Mouse (Mus musculus) kidney, embryonic 14.5 days (tissue): ENCODE data around the gene Gxylt2. TPM values are rescaled to one million over a fixed set of nuclear protein-coding genes. Genes with fewer than 3 reads are reported as not detected.

ENCODE experiments used
- ATAC-seq: fragments of 200-750 bp; cut with Nextera tagmentation; 2 replicates; pipeline ENCODE4 v1.8.0; 2017; ENCODE audit warnings: moderate number of reproducible peaks, mild to moderate bottlenecking, moderate TSS enrichment, moderate library complexity; ENCODE audit not compliant: low FRiP score, low TSS enrichment
- H3K27ac ChIP-seq: fragments of 300-500 bp; sonication (generic); 2 replicates; pipeline ENCODE4 v1.5.1; 2014; ENCODE audit warnings: low read depth, mild to moderate bottlenecking, low read length, moderate library complexity, mixed read lengths
- H3K27me3 ChIP-seq: fragments of 300-500 bp; sonication (generic); 2 replicates; pipeline ENCODE4 v1.6.1; 2014; ENCODE audit warnings: mild to moderate bottlenecking, low read length; ENCODE audit not compliant: control insufficient read depth, insufficient read depth
- H3K36me3 ChIP-seq: fragments of 300-500 bp; sonication (generic); 2 replicates; pipeline ENCODE4 v1.6.1; 2014; ENCODE audit warnings: low read length, mixed read lengths; ENCODE audit not compliant: control insufficient read depth, insufficient read depth
- H3K4me1 ChIP-seq: fragments of 300-500 bp; sonication (generic); 2 replicates; pipeline ENCODE4 v1.6.1; 2014; ENCODE audit warnings: low read length, mixed read lengths; ENCODE audit not compliant: control insufficient read depth, insufficient read depth
- H3K4me2 ChIP-seq: fragments of 300-500 bp; sonication (generic); replicated peaks from 2 replicates; pipeline ENCODE4 v1.6.1; 2014; ENCODE audit warnings: low read depth, mild to moderate bottlenecking, low read length
- H3K4me3 ChIP-seq: fragments of 300-500 bp; sonication (generic); 2 replicates; pipeline ENCODE4 v1.5.1; 2014; ENCODE audit warnings: mild to moderate bottlenecking, low read length
- H3K9ac ChIP-seq: fragments of 300-500 bp; sonication (generic); 2 replicates; pipeline ENCODE4 v1.6.1; 2014; ENCODE audit warnings: low read depth, mild to moderate bottlenecking, low read length, moderate library complexity
- H3K9me3 ChIP-seq: fragments of 300-500 bp; sonication (generic); 2 replicates; pipeline ENCODE4 v1.6.1; 2016; ENCODE audit warnings: low read length; ENCODE audit not compliant: control insufficient read depth
- WGBS: fragments of 180-500 bp; shearing (Covaris S2); extraction: QIAGEN DNeasy Blood & Tissue Kit; methylation state at CpG from one replicate; pipeline ENCODE4 v1.1.7; 2014; 5-methylcytosine and 5-hydroxymethylcytosine counted together
- polyA plus RNA-seq: library from polyadenylated mRNA; unstranded; fragments of >200 nt; fragmentation: Nextera tagmentation; extraction: Ambion mirVana; gene quantifications from 2 replicates; pipeline ENCODE4 v1.2.1, GENCODE M21; 2014

Gxylt2 gene
- polyA plus RNA-seq, 1 experiment from 2014 or later, result 12.4 TPM

GRCm38 (mm10) chr6:100676461-100676860 is 28.1 kb upstream of the Gxylt2 start:
- Histone ChIP-seq H3K4me2 (no peak overlapping the region), H3K36me3 (no peaks in the 10 kb centered on the region), H3K27ac (no peak overlapping the region), H3K4me1 (peaks cover 1% of the 10 kb centered on the region; the same call in 1 of the 2 replicates), H3K27me3 (no peaks in the 10 kb centered on the region), H3K9me3 (no peaks in the 10 kb centered on the region), H3K9ac (no peak overlapping the region), H3K4me3 (no peak overlapping the region)
- no peak for ATAC-seq
- 92% methylated on average over 6 of the region's 7 CpGs for WGBS

GRCm38 (mm10) chr6:100678636-100679035 is 25.9 kb upstream of the Gxylt2 start:
- Histone ChIP-seq H3K4me3 (no peak overlapping the region), H3K4me1 (no peaks in the 10 kb centered on the region), H3K36me3 (no peaks in the 10 kb centered on the region), H3K9me3 (no peaks in the 10 kb centered on the region), H3K9ac (no peak overlapping the region), H3K4me2 (no peak overlapping the region), H3K27me3 (no peaks in the 10 kb centered on the region), H3K27ac (no peak overlapping the region)
- 86% methylated on average over 2 of the region's 2 CpGs for WGBS
- ATAC-seq, result no peak

GRCm38 (mm10) chr6:100686341-100686740 is 18.2 kb upstream of the Gxylt2 start:
- ATAC-seq, result no peak
- 75% methylated on average over 2 of the region's 2 CpGs for WGBS

GRCm38 (mm10) chr6:100699986-100700385 is 4.5 kb upstream of the Gxylt2 start:
- Histone ChIP-seq H3K36me3 (no peaks in the 10 kb centered on the region), H3K4me2 (no peak overlapping the region), H3K9ac (no peak overlapping the region), H3K4me1 (peaks cover 4% of the 10 kb centered on the region; the same call in 1 of the 2 replicates), H3K27ac (no peak overlapping the region), H3K27me3 (no peaks in the 10 kb centered on the region), H3K4me3 (no peak overlapping the region), H3K9me3 (no peaks in the 10 kb centered on the region)
- no peak for ATAC-seq
- WGBS, result 76% methylated on average over 5 of the region's 5 CpGs

More at GRCm38 (mm10) chr6:100686341-100686740, 18.2 kb upstream of the Gxylt2 start:
- Histone ChIP-seq H3K4me3 (no peak overlapping the region), H3K9me3 (no peaks in the 10 kb centered on the region), H3K4me2 (no peak overlapping the region), H3K27me3 (no peaks in the 10 kb centered on the region; the same call in 1 of the 2 replicates), H3K9ac (no peak overlapping the region), H3K4me1 (no peaks in the 10 kb centered on the region), H3K27ac (no peak overlapping the region), H3K36me3 (no peaks in the 10 kb centered on the region)

- Histone ChIP-seq H3K27ac (no peak overlapping the region), H3K9me3 (no peaks in the 10 kb centered on the region), H3K27me3 (no peaks in the 10 kb centered on the region), H3K4me1 (peaks cover 4% of the 10 kb centered on the region; the same call in 1 of the 2 replicates), H3K4me3 (no peak overlapping the region), H3K36me3 (no peaks in the 10 kb centered on the region), H3K4me2 (no peak overlapping the region), H3K9ac (no peak overlapping the region)
- WGBS, result 79% methylated on average over 5 of the region's 5 CpGs
- no peak for ATAC-seq
Measured at GRCm38 (mm10) chr6:100700774-100701173, 3.8 kb upstream of the Gxylt2 start.

- Histone ChIP-seq H3K36me3 (no peaks in the 10 kb centered on the region), H3K4me3 (peak overlapping the region; percentile 67), H3K9ac (peak overlapping the region; percentile 79; the same call in 1 of the 2 replicates), H3K4me2 (peak overlapping the region; percentile 81), H3K27ac (no peak overlapping the region), H3K27me3 (no peaks in the 10 kb centered on the region), H3K9me3 (no peaks in the 10 kb centered on the region), H3K4me1 (peaks cover 7% of the 10 kb centered on the region)
- peak; percentile 15; the same call in 1 of the 2 replicates for ATAC-seq
- 31% methylated on average over 8 of the region's 8 CpGs for WGBS
Measured at GRCm38 (mm10) chr6:100704197-100704573, 349 bp upstream of the Gxylt2 start.

GRCm38 (mm10) chr6:100705366-100705811 is 855 bp downstream of the Gxylt2 start:
- Histone ChIP-seq H3K9ac (peak overlapping the region; percentile 79), H3K36me3 (no peaks in the 10 kb centered on the region), H3K27ac (0 out of 2 replicates have a peak overlapping the region, but pooled peaks have one; percentile 12), H3K4me1 (peaks cover 9% of the 10 kb centered on the region), H3K27me3 (no peaks in the 10 kb centered on the region), H3K9me3 (no peaks in the 10 kb centered on the region), H3K4me3 (peak overlapping the region; percentile 67), H3K4me2 (peak overlapping the region; percentile 81)
- WGBS, result under 1% methylated on average over 15 of the region's 15 CpGs
- ATAC-seq, result 0 out of 2 replicates have a peak, but pooled peaks have one; percentile 0

GRCm38 (mm10) chr6:100706861-100707260 is 2.3 kb downstream of the Gxylt2 start:
- H3K4me1 ChIP-seq, result peaks cover 9% of the 10 kb centered on the region
- H3K4me3 ChIP-seq, result no peak overlapping the region
- no peak overlapping the region for H3K4me2 ChIP-seq
- no peaks in the 10 kb centered on the region for H3K9me3 ChIP-seq
- no peaks in the 10 kb centered on the region for H3K36me3 ChIP-seq
- no peak overlapping the region for H3K9ac ChIP-seq
- no peak for ATAC-seq
- WGBS, result 73% methylated on average over 6 of the region's 6 CpGs
- no peaks in the 10 kb centered on the region for H3K27me3 ChIP-seq
- no peak overlapping the region for H3K27ac ChIP-seq

- H3K9me3 ChIP-seq, result no peaks in the 10 kb centered on the region
- H3K9ac ChIP-seq, result no peak overlapping the region
- peaks cover 9% of the 10 kb centered on the region for H3K4me1 ChIP-seq
- H3K4me2 ChIP-seq, result no peak overlapping the region
- no peaks in the 10 kb centered on the region for H3K27me3 ChIP-seq
- H3K4me3 ChIP-seq, result no peak overlapping the region
- WGBS, result 50% methylated on average over 7 of the region's 7 CpGs
- no peak overlapping the region for H3K27ac ChIP-seq
- H3K36me3 ChIP-seq, result no peaks in the 10 kb centered on the region
- ATAC-seq, result no peak
Measured at GRCm38 (mm10) chr6:100707557-100707956, 3.0 kb downstream of the Gxylt2 start.
